Mouse (Mus musculus) B cell, adult 62 days (primary cell): ENCODE results near the gene Gm21616. TPM values are rescaled to one million over a fixed set of nuclear protein-coding genes. Genes with fewer than 3 reads are reported as not detected.

Experiments
- total RNA-seq: library from RNA; stranded (reverse); gene quantifications from 4 replicates; pipeline ENCODE4 v1.2.4, GENCODE M21; 2023

Gm21616 gene
- total RNA-seq = not detected in 4 replicates

GRCm38 (mm10) chrX:125435242-125435641 lies at the start of gene Gm21616:
Gene Gm21616, plus strand, starts transcription at chrX:125435542.

